Mouse (Mus musculus): ENCODE results near the gene Ptpru. TPM values are rescaled to one million over a fixed set of nuclear protein-coding genes. Genes with fewer than 3 reads are reported as not detected.

Gene Ptpru
- 30.3 TPM in 2 replicates for polyA plus RNA-seq (2015; fragmentation: Nextera tagmentation; extraction: Ambion mirVana)

GRCm38 (mm10) chr4:131837872-131838524 is at the start of gene Ptpru:
Ptpru (minus strand) TSS chr4:131838288.
- ATAC-seq (replicated peaks; ENCODE audit: low FRiP score): peak; percentile 87
- peak within 1 kb of the TSS; percentile 96 for H3K4me2 ChIP-seq
- H3K4me3 ChIP-seq (replicated peaks): peak within 1 kb of the TSS; percentile 64
- H3K4me1 ChIP-seq: peaks cover 44% of the 10 kb centered on the region
- H3K27ac ChIP-seq: 0 out of 2 replicates have a peak within 1 kb of the TSS, but pooled peaks have one; percentile 7
- peak within 1 kb of the TSS; percentile 63 for H3K9ac ChIP-seq
- no peaks in the 10 kb centered on the region for H3K36me3 ChIP-seq
- no peaks in the 10 kb centered on the region for H3K9me3 ChIP-seq (replicated peaks)
- under 1% methylated on average over 65 of the region's 72 CpGs for WGBS
- H3K27me3 ChIP-seq: peaks cover 47% of the 10 kb centered on the region

GRCm38 (mm10) chr4:131885376-131885775 is 47.3 kb upstream of the Ptpru start:
- no peaks in the 10 kb centered on the region for H3K9me3 ChIP-seq (replicated peaks)
- no peak overlapping the region for H3K4me2 ChIP-seq
- peaks cover 11% of the 10 kb centered on the region; the same call in 1 of the 2 replicates for H3K4me1 ChIP-seq
- no peaks in the 10 kb centered on the region for H3K27me3 ChIP-seq
- H3K27ac ChIP-seq: no peak overlapping the region
- peaks cover 44% of the 10 kb centered on the region for H3K36me3 ChIP-seq
- WGBS: 73% methylated on average over 6 of the region's 6 CpGs
- H3K4me3 ChIP-seq (replicated peaks): no peak overlapping the region
- ATAC-seq (replicated peaks; ENCODE audit: low FRiP score): no peak
- no peak overlapping the region for H3K9ac ChIP-seq

- H3K27ac ChIP-seq: no peak overlapping the region
- peaks cover 20% of the 10 kb centered on the region for H3K4me1 ChIP-seq
- peaks cover 40% of the 10 kb centered on the region for H3K36me3 ChIP-seq
- H3K4me3 ChIP-seq (replicated peaks): no peak overlapping the region
- H3K9me3 ChIP-seq (replicated peaks): no peaks in the 10 kb centered on the region
- WGBS: 70% methylated on average over 6 of the region's 6 CpGs
- no peak for ATAC-seq (replicated peaks; ENCODE audit: low FRiP score)
- H3K27me3 ChIP-seq: no peaks in the 10 kb centered on the region
- H3K9ac ChIP-seq: no peak overlapping the region
- no peak overlapping the region for H3K4me2 ChIP-seq
These were observed 45.5 kb upstream of the Ptpru start for GRCm38 (mm10) chr4:131883571-131883970.

GRCm38 (mm10) chr4:131881306-131881705 is 43.2 kb upstream of the Ptpru start:
- H3K27ac ChIP-seq: no peak overlapping the region
- H3K9ac ChIP-seq: no peak overlapping the region
- 86% methylated on average over 7 of the region's 7 CpGs for WGBS

GRCm38 (mm10) chr4:131879692-131880091 is 41.6 kb upstream of the Ptpru start:
- WGBS: 70% methylated on average over 1 of the region's 1 CpGs

More at GRCm38 (mm10) chr4:131881306-131881705, 43.2 kb upstream of the Ptpru start:
- Histone ChIP-seq H3K4me3 (replicated peaks) (no peak overlapping the region), H3K4me1 (peaks cover 38% of the 10 kb centered on the region), H3K9me3 (replicated peaks) (no peaks in the 10 kb centered on the region), H3K36me3 (peaks cover 22% of the 10 kb centered on the region), H3K4me2 (no peak overlapping the region), H3K27me3 (no peaks in the 10 kb centered on the region)
- no peak for ATAC-seq (replicated peaks; ENCODE audit: low FRiP score)

GRCm38 (mm10) chr4:131876836-131877235 is 38.7 kb upstream of the Ptpru start:
- no peaks in the 10 kb centered on the region for H3K27me3 ChIP-seq
- no peaks in the 10 kb centered on the region for H3K36me3 ChIP-seq
- no peak overlapping the region for H3K27ac ChIP-seq
- H3K4me3 ChIP-seq (replicated peaks): no peak overlapping the region
- H3K4me1 ChIP-seq: peaks cover 58% of the 10 kb centered on the region
- WGBS: 73% methylated on average over 2 of the region's 2 CpGs
- H3K9me3 ChIP-seq (replicated peaks): no peaks in the 10 kb centered on the region
- ATAC-seq (replicated peaks; ENCODE audit: low FRiP score): no peak
- 0 out of 2 replicates have a peak overlapping the region, but pooled peaks have one; percentile 14 for H3K4me2 ChIP-seq
- H3K9ac ChIP-seq: no peak overlapping the region

More at GRCm38 (mm10) chr4:131879692-131880091, 41.6 kb upstream of the Ptpru start:
- H3K4me2 ChIP-seq: no peak overlapping the region
- peaks cover 51% of the 10 kb centered on the region for H3K4me1 ChIP-seq
- no peaks in the 10 kb centered on the region for H3K9me3 ChIP-seq (replicated peaks)
- no peaks in the 10 kb centered on the region for H3K27me3 ChIP-seq
- H3K4me3 ChIP-seq (replicated peaks): no peak overlapping the region
- H3K27ac ChIP-seq: no peak overlapping the region
- no peak overlapping the region for H3K9ac ChIP-seq
- H3K36me3 ChIP-seq: 0 out of 2 replicates have a peak, but pooled peaks cover 6% of the 10 kb centered on the region
- no peak for ATAC-seq (replicated peaks; ENCODE audit: low FRiP score)

GRCm38 (mm10) chr4:131875242-131875641 is 37.2 kb upstream of the Ptpru start:
- no peaks in the 10 kb centered on the region for H3K9me3 ChIP-seq (replicated peaks)
- peak overlapping the region; percentile 98 for H3K4me3 ChIP-seq (replicated peaks)
- H3K36me3 ChIP-seq: no peaks in the 10 kb centered on the region
- peak overlapping the region; percentile 86 for H3K4me2 ChIP-seq
- H3K27ac ChIP-seq: no peak overlapping the region
- 35% methylated on average over 3 of the region's 3 CpGs for WGBS
- H3K9ac ChIP-seq: peak overlapping the region; percentile 100; the same call in 1 of the 2 replicates
- no peaks in the 10 kb centered on the region for H3K27me3 ChIP-seq
- no peak for ATAC-seq (replicated peaks; ENCODE audit: low FRiP score)
- H3K4me1 ChIP-seq: peaks cover 53% of the 10 kb centered on the region

- H3K9ac ChIP-seq: peak overlapping the region; percentile 100
- H3K36me3 ChIP-seq: no peaks in the 10 kb centered on the region
- peak overlapping the region; percentile 99 for H3K27ac ChIP-seq
- peak overlapping the region; percentile 98 for H3K4me3 ChIP-seq (replicated peaks)
- H3K4me1 ChIP-seq: peaks cover 48% of the 10 kb centered on the region
- H3K4me2 ChIP-seq: peak overlapping the region; percentile 86
- 2% methylated on average over 11 of the region's 11 CpGs for WGBS
- H3K27me3 ChIP-seq: no peaks in the 10 kb centered on the region
- H3K9me3 ChIP-seq (replicated peaks): no peaks in the 10 kb centered on the region
- ATAC-seq (replicated peaks; ENCODE audit: low FRiP score): no peak
These were observed 36.5 kb upstream of the Ptpru start for GRCm38 (mm10) chr4:131874567-131874966.

- H3K4me2 ChIP-seq: peak overlapping the region; percentile 86
- WGBS: under 1% methylated on average over 20 of the region's 20 CpGs
- H3K27ac ChIP-seq: peak overlapping the region; percentile 99
- H3K4me1 ChIP-seq: peaks cover 45% of the 10 kb centered on the region
- no peaks in the 10 kb centered on the region for H3K36me3 ChIP-seq
- H3K9ac ChIP-seq: peak overlapping the region; percentile 100
- no peaks in the 10 kb centered on the region for H3K9me3 ChIP-seq (replicated peaks)
- H3K27me3 ChIP-seq: no peaks in the 10 kb centered on the region
- H3K4me3 ChIP-seq (replicated peaks): peak overlapping the region; percentile 98
- no peak for ATAC-seq (replicated peaks; ENCODE audit: low FRiP score)
These were observed 36.1 kb upstream of the Ptpru start for GRCm38 (mm10) chr4:131874169-131874536.

GRCm38 (mm10) chr4:131873293-131874168 is 35.4 kb upstream of the Ptpru start, which contains the start of gene Srsf4:
Srsf4 (plus strand) TSS chr4:131873617.
- H3K36me3 ChIP-seq: no peaks in the 10 kb centered on the region
- peaks cover 44% of the 10 kb centered on the region for H3K4me1 ChIP-seq
- under 1% methylated on average over 96 of the region's 116 CpGs for WGBS
- H3K9ac ChIP-seq: peak within 1 kb of the TSS; percentile 100
- H3K27ac ChIP-seq: peak within 1 kb of the TSS; percentile 99
- H3K4me3 ChIP-seq (replicated peaks): peak within 1 kb of the TSS; percentile 98
- H3K27me3 ChIP-seq: no peaks in the 10 kb centered on the region
- peak; percentile 96 for ATAC-seq (replicated peaks; ENCODE audit: low FRiP score)
- peak within 1 kb of the TSS; percentile 86 for H3K4me2 ChIP-seq
- no peaks in the 10 kb centered on the region for H3K9me3 ChIP-seq (replicated peaks)

- no peaks in the 10 kb centered on the region for H3K27me3 ChIP-seq
- peaks cover 7% of the 10 kb centered on the region for H3K36me3 ChIP-seq
- WGBS: 8% methylated on average over 11 of the region's 11 CpGs
- peak overlapping the region; percentile 63 for H3K4me2 ChIP-seq
- H3K9me3 ChIP-seq (replicated peaks): no peaks in the 10 kb centered on the region
- peak overlapping the region; percentile 99 for H3K27ac ChIP-seq
- ATAC-seq (replicated peaks; ENCODE audit: low FRiP score): peak; percentile 40
- H3K4me1 ChIP-seq: peaks cover 37% of the 10 kb centered on the region
- H3K4me3 ChIP-seq (replicated peaks): peak overlapping the region; percentile 98
- peak overlapping the region; percentile 61 for H3K9ac ChIP-seq
These were observed 34.7 kb upstream of the Ptpru start for GRCm38 (mm10) chr4:131872672-131873292.
